Mouse (Mus musculus) ES-E14 (cell line): ENCODE measurements around the gene Gal3st2c. TPM values are rescaled to one million over a fixed set of nuclear protein-coding genes. Genes with fewer than 3 reads are reported as not detected.

Experiments used
- DNase-seq: peaks from one replicate; pipeline ENCODE4 v3.0.0-alpha.2; 2013; ENCODE audit warnings: low read depth, low spot score
- H3K27ac ChIP-seq: 2 replicates; pipeline ENCODE4 v1.5.1; 2012; ENCODE audit warnings: low read depth, mild to moderate bottlenecking, low read length, moderate library complexity, mixed read lengths; ENCODE audit not compliant: poor library complexity, insufficient read depth, severe bottlenecking
- H3K36me3 ChIP-seq: 2 replicates; pipeline ENCODE4 v1.6.1; 2012; ENCODE audit warnings: mild to moderate bottlenecking, low read length, moderate library complexity, mixed read lengths; ENCODE audit not compliant: control insufficient read depth, poor library complexity, insufficient read depth, severe bottlenecking
- H3K4me1 ChIP-seq, 2 experiments: fragments of 150-350 bp in 1 of 2; sonication (generic) in 1 of 2; 2 replicates each; pipeline ENCODE4 v1.6.1; 2012; ENCODE audit warnings: low read length in 2 of 2, mild to moderate bottlenecking in 1 of 2, mixed read lengths in 1 of 2; ENCODE audit not compliant: control insufficient read depth in 2 of 2, insufficient read depth in 2 of 2, poor library complexity in 1 of 2
- H3K4me3 ChIP-seq, 2 experiments: fragments of 150-350 bp in 1 of 2; sonication (generic) in 1 of 2; 2 replicates each; pipeline ENCODE4 v1.5.1; 2012; ENCODE audit warnings: low read length in 2 of 2, low read depth in 1 of 2, mild to moderate bottlenecking in 1 of 2, mixed read lengths in 1 of 2; ENCODE audit not compliant: insufficient read depth in 1 of 2, poor library complexity in 1 of 2, severe bottlenecking in 1 of 2
- H3K9ac ChIP-seq: 2 replicates; pipeline ENCODE4 v1.6.1; 2012; ENCODE audit warnings: low read depth, mild to moderate bottlenecking, low read length, mixed read lengths; ENCODE audit not compliant: poor library complexity, insufficient read depth, severe bottlenecking
- H3K9me3 ChIP-seq: fragments of 150-350 bp; sonication (generic); 2 replicates; pipeline ENCODE4 v1.6.1; 2012; ENCODE audit warnings: low read depth, mild to moderate bottlenecking, low read length; ENCODE audit not compliant: control insufficient read depth, insufficient read depth
- CHD2 ChIP-seq: IDR thresholded peaks from 2 replicates; pipeline ENCODE4 v1.6.1; 2014; ENCODE audit warnings: mild to moderate bottlenecking, low read depth, low read length, inconsistent platforms
- HCFC1 ChIP-seq: IDR thresholded peaks from 2 replicates; pipeline ENCODE4 v1.6.1; 2012; ENCODE audit warnings: low read length, inconsistent platforms, borderline replicate concordance; ENCODE audit not compliant: insufficient read depth
- MAFK ChIP-seq: IDR thresholded peaks from 2 replicates; pipeline ENCODE4 v1.6.1; 2014; ENCODE audit warnings: mild to moderate bottlenecking, low read depth, low read length, inconsistent platforms; ENCODE audit not compliant: insufficient read depth
- ZC3H11A ChIP-seq: IDR thresholded peaks from 2 replicates; pipeline ENCODE4 v1.6.1; 2012; ENCODE audit warnings: low read depth, mild to moderate bottlenecking, inconsistent platforms, low read length, borderline replicate concordance
- ZNF384 ChIP-seq: IDR thresholded peaks from 2 replicates; pipeline ENCODE4 v1.6.1; 2012; ENCODE audit warnings: low read depth, low read length, inconsistent platforms
- in situ Hi-C, 2 experiments: fragments of 600-800 bp; cut with MboI; formaldehyde crosslinking; loops; one replicate each; pipeline ENCODE4 v1.15.1; 2025; ENCODE audit warnings: low sequenced_read_pairs in 2 of 2, inconsistent platforms in 1 of 2; ENCODE audit not compliant: unreplicated experiment in 2 of 2
- total RNA-seq: library from RNA; depleted of rRNA; stranded (reverse); fragments of 300-350 nt; gene quantifications from 2 replicates; pipeline ENCODE4 v1.2.3, GENCODE M21; 2012

The Gal3st2c gene
- total RNA-seq, 1 experiment: 0.04 TPM

- in situ Hi-C loops: no loop called here
Measured at GRCm38 (mm10) chr1:94051104-94051503, 60.8 kb downstream of the Gal3st2c start.

GRCm38 (mm10) chr1:94052373-94052772 lies 62.1 kb downstream of the Gal3st2c start, which contains the start of gene Pdcd1:
Pdcd1 (minus strand) TSS chr1:94052553.
- Histone ChIP-seq H3K9ac (no peak within 1 kb of the TSS), H3K27ac (no peak within 1 kb of the TSS), H3K4me3 (no peak within 1 kb of the TSS), H3K36me3 (no peaks in the 10 kb centered on the region), H3K4me1 (no peaks in the 10 kb centered on the region), H3K9me3 (no peaks in the 10 kb centered on the region)
- no peak for DNase-seq
- in situ Hi-C loops: no loop called here
- TF ChIP-seq HCFC1 (no peak), ZNF384 (no peak), CHD2 (no peak), ZC3H11A (no peak), MAFK (no peak)

More at GRCm38 (mm10) chr1:94051104-94051503, 60.8 kb downstream of the Gal3st2c start:
- H3K4me1 ChIP-seq: no peaks in the 10 kb centered on the region
- no peak overlapping the region for H3K4me3 ChIP-seq
- no peak overlapping the region for H3K9ac ChIP-seq
- no peaks in the 10 kb centered on the region for H3K36me3 ChIP-seq
- TF ChIP-seq MAFK (no peak), CHD2 (no peak), ZC3H11A (no peak), ZNF384 (no peak), HCFC1 (no peak)
- no peak overlapping the region for H3K27ac ChIP-seq
- no peak for DNase-seq
- H3K9me3 ChIP-seq: no peaks in the 10 kb centered on the region

DNA sequence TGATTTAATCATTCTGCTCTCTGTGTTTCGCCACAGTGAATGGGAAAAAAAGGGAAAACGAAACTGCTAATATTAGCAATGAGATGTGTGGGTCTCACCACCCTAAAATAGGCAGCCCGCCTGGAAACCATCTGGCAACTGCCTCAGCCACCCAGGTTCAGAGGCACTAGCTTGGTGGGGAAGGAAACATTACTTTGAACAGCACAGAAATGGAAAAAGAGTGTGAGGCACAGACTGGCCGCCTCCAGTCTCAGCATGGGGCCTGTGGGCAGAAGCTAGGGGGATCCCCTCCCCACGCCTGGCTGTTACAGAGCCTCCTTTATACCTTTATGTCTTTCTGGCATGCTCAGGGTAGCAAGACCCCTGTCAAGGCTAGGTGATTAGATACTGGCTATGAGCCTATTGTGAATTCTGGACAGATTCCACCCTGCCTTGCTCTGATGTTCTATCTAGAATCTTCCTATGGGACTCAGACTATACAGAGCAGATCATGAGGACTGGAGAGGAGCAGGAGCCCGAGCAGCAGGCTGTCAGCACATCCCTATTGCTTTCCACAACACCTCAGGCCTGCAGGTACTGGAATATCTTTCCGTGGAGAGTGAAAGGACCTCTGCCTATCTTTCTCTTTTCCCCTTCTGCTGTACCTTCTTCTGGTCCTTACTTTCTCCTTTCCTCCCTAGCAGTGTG lies 63.4 kb downstream of the Gal3st2c start:
- H3K4me3 ChIP-seq: no peak overlapping the region
- TF ChIP-seq ZC3H11A (no peak), HCFC1 (no peak), ZNF384 (no peak), MAFK (no peak), CHD2 (no peak)
- no peaks in the 10 kb centered on the region for H3K9me3 ChIP-seq
- no peaks in the 10 kb centered on the region for H3K4me1 ChIP-seq
- H3K9ac ChIP-seq: no peak overlapping the region
- H3K27ac ChIP-seq: no peak overlapping the region
- no peaks in the 10 kb centered on the region for H3K36me3 ChIP-seq
- DNase-seq: no peak
- in situ Hi-C loops: no loop called here

- H3K27ac ChIP-seq: no peak overlapping the region
- no peaks in the 10 kb centered on the region for H3K4me1 ChIP-seq
- TF ChIP-seq MAFK: no peak
- TF ChIP-seq ZC3H11A: no peak
- TF ChIP-seq HCFC1: no peak
- no peak for TF ChIP-seq CHD2
- TF ChIP-seq ZNF384: no peak
- no peak for DNase-seq
- H3K9me3 ChIP-seq: no peaks in the 10 kb centered on the region
- H3K36me3 ChIP-seq: no peaks in the 10 kb centered on the region
- in situ Hi-C loops: no loop called here
- H3K9ac ChIP-seq: no peak overlapping the region
- no peak overlapping the region for H3K4me3 ChIP-seq
Measured at GRCm38 (mm10) chr1:94054481-94054880, 64.2 kb downstream of the Gal3st2c start.

- no peak overlapping the region for H3K4me3 ChIP-seq
- TF ChIP-seq ZC3H11A (no peak), MAFK (no peak), ZNF384 (no peak), CHD2 (no peak), HCFC1 (no peak)
- no peaks in the 10 kb centered on the region for H3K9me3 ChIP-seq
- no peak overlapping the region for H3K9ac ChIP-seq
- H3K36me3 ChIP-seq: no peaks in the 10 kb centered on the region
- H3K27ac ChIP-seq: no peak overlapping the region
- no peak for DNase-seq
- in situ Hi-C loops: no loop called here
- no peaks in the 10 kb centered on the region for H3K4me1 ChIP-seq
Measured at GRCm38 (mm10) chr1:94055966-94056365, 65.7 kb downstream of the Gal3st2c start.
